Mouse (Mus musculus) left cerebral cortex, adult 9 months (tissue): ENCODE results near the gene Rap1gap.

Experiments used
- DNase-seq, 2 experiments: peaks; one replicate each; pipeline ENCODE4 v3.0.0; 2022; ENCODE audit warnings: low spot score in 2 of 2

The Rap1gap gene

GRCm38 (mm10) chr4:137692107-137692902, 27.8 kb downstream of the Rap1gap start:
- DNase-seq: peak; percentile 61 to 76

GRCm38 (mm10) chr4:137695300-137695699, 30.8 kb downstream of the Rap1gap start:
- no peak for DNase-seq

- no peak for DNase-seq
These were observed 31.4 kb downstream of the Rap1gap start for GRCm38 (mm10) chr4:137695900-137696299.

- no peak for DNase-seq
These were observed 32.8 kb downstream of the Rap1gap start for GRCm38 (mm10) chr4:137697156-137697885.

GRCm38 (mm10) chr4:137698076-137698985, 33.8 kb downstream of the Rap1gap start:
- no peak for DNase-seq

GRCm38 (mm10) chr4:137699264-137700211, 35.0 kb downstream of the Rap1gap start:
- DNase-seq: no peak

GRCm38 (mm10) chr4:137700960-137701359, 36.4 kb downstream of the Rap1gap start:
- no peak for DNase-seq

- no peak for DNase-seq
These were observed 38.6 kb downstream of the Rap1gap start for GRCm38 (mm10) chr4:137703077-137703476.

- DNase-seq: no peak
These were observed 40.0 kb downstream of the Rap1gap start for GRCm38 (mm10) chr4:137704561-137704960.

GRCm38 (mm10) chr4:137705379-137705778, 40.9 kb downstream of the Rap1gap start:
- no peak for DNase-seq

GRCm38 (mm10) chr4:137706510-137706909, 42.0 kb downstream of the Rap1gap start:
- DNase-seq: no peak

GRCm38 (mm10) chr4:137707216-137707990, 42.9 kb downstream of the Rap1gap start:
- peak in 1 of 2 experiments; percentile 63 for DNase-seq

- DNase-seq: no peak
These were observed 48.4 kb downstream of the Rap1gap start for GRCm38 (mm10) chr4:137712963-137713362.

- DNase-seq: no peak
These were observed 49.6 kb downstream of the Rap1gap start for GRCm38 (mm10) chr4:137714020-137714624.

- DNase-seq: no peak
These were observed 52.5 kb downstream of the Rap1gap start for GRCm38 (mm10) chr4:137717005-137717404.

GRCm38 (mm10) chr4:137717671-137718070, 53.1 kb downstream of the Rap1gap start:
- no peak for DNase-seq

- no peak for DNase-seq
These were observed 55.0 kb downstream of the Rap1gap start for GRCm38 (mm10) chr4:137719378-137720077.

GRCm38 (mm10) chr4:137721563-137721962, 57.0 kb downstream of the Rap1gap start:
- DNase-seq: no peak

- DNase-seq: no peak
These were observed 57.7 kb downstream of the Rap1gap start for GRCm38 (mm10) chr4:137722230-137722629.
